Mouse (Mus musculus) liver, embryonic 14.5 days (tissue): ENCODE measurements around the gene Sf3b3.

Source experiments
- CTCF ChIP-seq: IDR thresholded peaks from 2 replicates; pipeline ENCODE4 v1.5.1; 2016; ENCODE audit warnings: antibody characterized with exemption, low read depth, control low read depth
- EP300 ChIP-seq: IDR thresholded peaks from 2 replicates; pipeline ENCODE4 v1.6.1; 2016; ENCODE audit warnings: antibody characterized with exemption, low read depth

DNA sequence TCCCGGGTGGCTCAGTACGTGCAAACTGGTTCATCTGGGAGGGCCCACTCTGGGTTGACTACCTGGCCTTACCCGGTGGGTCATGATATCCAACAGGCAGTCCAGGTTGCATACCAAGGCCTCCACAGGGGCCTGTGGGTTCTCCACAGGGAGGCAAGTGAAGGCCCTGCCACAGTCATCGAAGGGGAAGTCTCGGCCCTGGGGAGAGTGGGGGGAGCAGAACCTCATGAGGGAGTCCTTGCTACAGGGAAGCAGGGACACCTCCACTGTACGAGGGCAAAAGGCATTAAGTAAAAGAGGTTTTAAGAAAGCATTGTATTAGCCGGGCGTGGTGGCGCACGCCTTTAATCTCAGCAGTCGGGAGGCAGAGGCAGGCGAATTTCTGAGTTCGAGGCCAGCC is 49.2 kb upstream of the Sf3b3 start:
- TF ChIP-seq EP300 (no peak), CTCF (no peak)
